Mouse (Mus musculus) kidney, postnatal 0 days (tissue): ENCODE data around the gene Hexa. TPM values are rescaled to one million over a fixed set of nuclear protein-coding genes. Genes with fewer than 3 reads are reported as not detected.
A peak's percentile ranks its signal among the peaks of the same experiment; 100 is the strongest.

Experiments used
- ATAC-seq: fragments of 200-750 bp; cut with Nextera tagmentation; replicated peaks from 2 replicates; pipeline ENCODE4 v1.8.0; 2017; ENCODE audit warnings: low read depth, moderate number of reproducible peaks, moderate TSS enrichment, moderate library complexity; ENCODE audit not compliant: low FRiP score
- DNase-seq: peaks from one replicate; pipeline ENCODE4 v3.0.0-alpha.2; 2016; ENCODE audit warnings: low spot score
- H3K27ac ChIP-seq: fragments of 300-500 bp; sonication (generic); 2 replicates; pipeline ENCODE4 v1.5.1; 2014; ENCODE audit warnings: mild to moderate bottlenecking
- H3K27me3 ChIP-seq: fragments of 300-500 bp; sonication (generic); 2 replicates; pipeline ENCODE4 v1.6.1; 2014; ENCODE audit warnings: low read length, mixed read lengths; ENCODE audit not compliant: insufficient read depth
- H3K36me3 ChIP-seq: fragments of 300-500 bp; sonication (generic); 2 replicates; pipeline ENCODE4 v1.6.1; 2014; ENCODE audit warnings: low read length, mixed read lengths; ENCODE audit not compliant: insufficient read depth
- H3K4me1 ChIP-seq: fragments of 300-500 bp; sonication (generic); replicated peaks from 2 replicates; pipeline ENCODE4 v1.6.1; 2014; ENCODE audit warnings: antibody characterized with exemption, low read length, mixed read lengths; ENCODE audit not compliant: insufficient read depth
- H3K4me2 ChIP-seq: fragments of 300-500 bp; sonication (generic); 2 replicates; pipeline ENCODE4 v1.6.1; 2014; ENCODE audit warnings: mild to moderate bottlenecking, low read length, moderate library complexity, mixed read lengths
- H3K4me3 ChIP-seq: fragments of 300-500 bp; sonication (generic); replicated peaks from 2 replicates; pipeline ENCODE4 v1.5.1; 2014; ENCODE audit warnings: low read depth, low read length
- H3K9ac ChIP-seq: fragments of 300-500 bp; sonication (generic); 2 replicates; pipeline ENCODE4 v1.6.1; 2014; ENCODE audit warnings: low read depth, low read length
- H3K9me3 ChIP-seq: fragments of 300-500 bp; sonication (generic); replicated peaks from 2 replicates; pipeline ENCODE4 v1.6.1; 2016; ENCODE audit warnings: low read length, inconsistent platforms, mixed read lengths
- CTCF ChIP-seq: IDR thresholded peaks from 2 replicates; pipeline ENCODE4 v1.5.1; 2016; ENCODE audit warnings: antibody characterized with exemption, low read depth, mild to moderate bottlenecking, moderate library complexity
- WGBS: fragments of 180-500 bp; shearing (Covaris S2); extraction: QIAGEN DNeasy Blood & Tissue Kit; methylation state at CpG from one replicate; pipeline ENCODE4 v1.1.7; 2014; 5-methylcytosine and 5-hydroxymethylcytosine counted together
- polyA plus RNA-seq: library from polyadenylated mRNA; unstranded; fragments of >200 nt; fragmentation: Nextera tagmentation; extraction: Ambion mirVana; gene quantifications from 2 replicates; pipeline ENCODE4 v1.2.1, GENCODE M21; 2015

Hexa gene
- polyA plus RNA-seq, 1 experiment from 2014 or later, result 57.0 TPM

DNA sequence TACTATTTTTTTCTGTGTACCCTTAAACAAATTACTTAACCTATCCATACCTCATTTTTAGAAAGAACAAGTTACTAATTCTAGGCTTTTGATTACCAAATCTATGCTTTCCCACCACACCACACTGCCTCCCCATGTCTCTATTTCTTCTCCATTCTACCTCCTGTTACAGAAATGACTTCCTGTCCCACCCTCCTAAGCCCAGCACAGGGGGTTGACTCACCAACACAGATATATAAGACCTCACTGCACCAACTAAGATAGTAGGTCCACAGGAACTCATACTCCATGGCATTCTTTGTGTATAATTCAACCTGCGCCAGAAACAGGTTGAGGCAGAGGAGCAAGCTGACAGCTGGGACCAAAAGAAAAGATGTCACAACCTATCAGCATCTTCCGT, 19.9 kb upstream of the Hexa start:
- no peaks in the 10 kb centered on the region for H3K4me1 ChIP-seq
- no peak overlapping the region for H3K9ac ChIP-seq
- H3K9me3 ChIP-seq, result no peaks in the 10 kb centered on the region
- no peaks in the 10 kb centered on the region for H3K27me3 ChIP-seq
- no peak for TF ChIP-seq CTCF
- no peak overlapping the region for H3K27ac ChIP-seq
- no peak for DNase-seq
- 92% methylated on average over 2 of the region's 2 CpGs for WGBS
- no peak for ATAC-seq
- H3K4me2 ChIP-seq, result no peak overlapping the region
- H3K36me3 ChIP-seq, result no peaks in the 10 kb centered on the region
- H3K4me3 ChIP-seq, result no peak overlapping the region

DNA sequence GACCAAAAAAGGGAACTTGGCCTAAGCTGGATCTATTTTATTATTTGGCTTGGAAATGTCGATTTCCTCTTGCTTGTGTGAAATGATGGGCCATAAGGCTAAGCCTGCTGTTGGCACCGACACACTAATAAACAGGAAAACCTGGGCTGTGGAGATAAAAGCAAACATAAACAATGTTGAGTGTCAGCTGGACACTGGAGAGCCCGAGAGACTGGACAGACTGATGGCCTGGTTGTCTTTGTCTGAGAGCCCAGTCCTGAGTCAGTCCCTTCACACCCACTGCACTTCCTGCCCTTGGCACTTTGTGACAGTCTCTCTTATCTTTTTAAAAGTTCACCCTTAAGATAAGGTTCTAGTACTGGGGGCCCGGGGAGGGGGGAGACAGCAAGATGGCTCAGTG, 16.4 kb upstream of the Hexa start:
- 49% methylated on average over 4 of the region's 4 CpGs for WGBS
- no peaks in the 10 kb centered on the region for H3K36me3 ChIP-seq
- no peak overlapping the region for H3K9ac ChIP-seq
- no peak for TF ChIP-seq CTCF
- ATAC-seq, result no peak
- H3K9me3 ChIP-seq, result no peaks in the 10 kb centered on the region
- H3K27me3 ChIP-seq, result no peaks in the 10 kb centered on the region
- no peak overlapping the region for H3K4me3 ChIP-seq
- no peak for DNase-seq
- no peak overlapping the region for H3K27ac ChIP-seq
- no peak overlapping the region for H3K4me2 ChIP-seq
- H3K4me1 ChIP-seq, result no peaks in the 10 kb centered on the region

DNA sequence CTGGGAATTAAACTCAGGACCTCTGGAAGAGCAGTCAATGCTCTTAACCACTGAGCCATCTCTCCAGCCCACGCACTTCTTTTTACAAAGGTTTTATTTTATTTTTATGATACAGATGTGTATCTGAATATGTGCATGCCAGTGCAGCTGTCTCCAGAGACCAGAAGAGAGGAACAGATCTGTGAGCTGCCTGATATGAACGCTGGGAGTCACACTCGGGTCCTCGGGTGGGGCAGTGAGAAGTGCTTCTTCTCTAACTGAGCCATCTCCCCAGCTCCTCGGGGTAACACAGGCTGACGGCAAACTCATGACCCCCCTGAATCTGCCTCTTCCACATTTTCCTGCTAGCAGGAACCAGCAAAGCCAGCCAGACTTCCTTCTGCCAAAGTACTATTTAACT, 12.6 kb upstream of the Hexa start:
- TF ChIP-seq CTCF, result no peak
- H3K4me1 ChIP-seq, result no peaks in the 10 kb centered on the region
- no peaks in the 10 kb centered on the region for H3K36me3 ChIP-seq
- no peak overlapping the region for H3K4me2 ChIP-seq
- ATAC-seq (no peak), DNase-seq (no peak)
- WGBS, result 74% methylated on average over 6 of the region's 6 CpGs
- no peaks in the 10 kb centered on the region for H3K27me3 ChIP-seq
- no peak overlapping the region for H3K27ac ChIP-seq
- no peak overlapping the region for H3K4me3 ChIP-seq
- no peak overlapping the region for H3K9ac ChIP-seq
- no peaks in the 10 kb centered on the region for H3K9me3 ChIP-seq

DNA sequence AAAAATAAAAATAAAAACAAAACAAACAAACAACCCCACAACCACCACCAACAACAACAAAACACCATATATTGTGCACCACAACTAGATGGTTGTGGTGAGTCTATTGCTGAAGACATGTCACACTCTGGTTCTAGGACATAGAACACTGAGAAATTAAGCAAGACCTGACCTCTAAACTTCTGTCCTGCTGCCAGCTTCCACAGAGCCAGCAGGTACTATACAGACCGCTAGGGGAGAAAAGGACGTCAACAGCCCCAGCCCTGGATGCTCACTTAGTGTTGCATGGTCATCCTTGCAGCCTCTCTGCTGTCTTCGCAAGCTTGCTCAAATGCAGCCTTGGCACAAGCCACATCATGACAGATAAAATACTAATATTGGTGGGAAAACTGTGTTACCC, 11.8 kb upstream of the Hexa start:
- no peak for TF ChIP-seq CTCF
- no peak for DNase-seq
- H3K4me2 ChIP-seq, result no peak overlapping the region
- no peaks in the 10 kb centered on the region for H3K9me3 ChIP-seq
- no peak overlapping the region for H3K27ac ChIP-seq
- H3K4me3 ChIP-seq, result no peak overlapping the region
- H3K4me1 ChIP-seq, result no peaks in the 10 kb centered on the region
- no peaks in the 10 kb centered on the region for H3K27me3 ChIP-seq
- no peaks in the 10 kb centered on the region for H3K36me3 ChIP-seq
- H3K9ac ChIP-seq, result no peak overlapping the region
- ATAC-seq, result no peak
- 83% methylated on average over 3 of the region's 3 CpGs for WGBS

DNA sequence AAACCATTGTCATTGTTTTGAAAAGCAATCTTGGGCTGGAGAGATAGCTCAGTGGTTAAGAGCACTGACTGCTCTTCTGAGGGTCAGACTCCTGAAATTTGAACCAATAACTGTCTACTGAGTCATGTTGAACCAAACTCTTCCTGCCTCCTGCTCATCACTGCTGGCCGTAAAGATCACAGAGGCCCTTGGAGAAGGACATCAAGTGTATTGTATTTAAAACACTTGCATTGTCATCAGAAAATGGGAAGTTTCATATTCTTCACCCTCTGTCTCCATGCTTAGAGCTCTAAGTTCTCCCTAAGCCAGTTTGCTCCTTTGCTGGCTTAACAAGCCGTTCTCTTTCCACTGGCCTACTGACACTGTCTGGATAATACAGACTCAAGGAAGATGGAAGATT, 11.1 kb upstream of the Hexa start:
- Histone ChIP-seq H3K9ac (no peak overlapping the region), H3K4me1 (no peaks in the 10 kb centered on the region), H3K9me3 (no peaks in the 10 kb centered on the region), H3K27me3 (no peaks in the 10 kb centered on the region), H3K36me3 (no peaks in the 10 kb centered on the region), H3K27ac (no peak overlapping the region), H3K4me3 (no peak overlapping the region), H3K4me2 (no peak overlapping the region)
- no peak for DNase-seq
- ATAC-seq, result no peak
- 89% methylated on average over 2 of the region's 2 CpGs for WGBS
- no peak for TF ChIP-seq CTCF

DNA sequence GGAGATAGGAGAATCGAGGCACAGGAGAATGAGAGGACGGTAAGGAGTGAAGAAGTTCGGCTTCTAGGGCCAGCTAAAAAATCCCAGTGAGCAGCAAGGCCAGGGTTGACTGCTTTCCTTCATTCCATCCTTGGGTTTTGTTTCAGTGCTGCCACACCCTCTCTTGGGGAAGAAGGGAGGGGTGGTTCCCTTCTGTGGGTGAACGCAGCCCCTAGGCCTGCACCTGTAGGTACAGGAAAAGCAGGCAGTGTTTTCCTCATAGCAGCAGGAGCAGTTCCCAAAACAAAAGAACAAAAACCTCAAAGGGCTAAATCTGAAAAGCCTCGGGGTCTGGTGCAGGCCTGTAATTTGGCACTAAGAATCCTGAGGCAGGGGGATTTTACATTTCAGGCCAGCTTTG, 7.7 kb upstream of the Hexa start:
- Histone ChIP-seq H3K27ac (no peak overlapping the region), H3K4me2 (no peak overlapping the region), H3K4me1 (no peaks in the 10 kb centered on the region), H3K27me3 (no peaks in the 10 kb centered on the region), H3K9me3 (no peaks in the 10 kb centered on the region), H3K9ac (no peak overlapping the region), H3K36me3 (no peaks in the 10 kb centered on the region), H3K4me3 (no peak overlapping the region)
- TF ChIP-seq CTCF, result no peak
- 33% methylated on average over 5 of the region's 5 CpGs for WGBS
- DNase-seq, result peak; percentile 21
- no peak for ATAC-seq

DNA sequence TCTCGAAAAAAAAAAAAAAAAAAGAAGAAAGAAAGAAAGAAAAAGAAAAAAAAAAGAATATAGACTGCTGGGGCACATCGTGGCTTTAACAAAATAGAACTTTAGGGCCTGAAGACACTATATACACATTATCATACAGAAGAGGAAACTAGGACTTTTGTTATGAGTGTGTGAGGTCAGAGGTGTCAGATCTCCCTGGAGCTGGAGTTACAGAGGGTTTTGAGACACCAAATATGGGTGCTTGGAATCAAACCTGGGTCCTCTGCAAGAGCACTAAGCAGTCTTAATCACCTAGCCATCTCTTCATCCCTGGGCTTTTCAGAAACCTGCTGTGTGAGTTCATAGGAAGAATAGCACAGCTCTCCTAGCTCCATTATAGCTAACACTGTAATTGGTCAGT, 5.9 kb upstream of the Hexa start:
- Histone ChIP-seq H3K27ac (no peak overlapping the region), H3K4me1 (no peaks in the 10 kb centered on the region), H3K9me3 (no peaks in the 10 kb centered on the region), H3K4me2 (no peak overlapping the region), H3K27me3 (no peaks in the 10 kb centered on the region), H3K4me3 (no peak overlapping the region), H3K36me3 (no peaks in the 10 kb centered on the region), H3K9ac (no peak overlapping the region)
- no peak for DNase-seq
- no peak for TF ChIP-seq CTCF
- WGBS, result 80% methylated on average over 2 of the region's 2 CpGs
- ATAC-seq, result no peak
